Mouse (Mus musculus) left cerebral cortex, postnatal 14 days (tissue): ENCODE data around the gene Adgre5. TPM values are rescaled to one million over a fixed set of nuclear protein-coding genes. Genes with fewer than 3 reads are reported as not detected.

Source experiments
- DNase-seq, 2 experiments: peaks; one replicate each; pipeline ENCODE4 v3.0.0; 2021 to 2022; ENCODE audit warnings: low spot score in 2 of 2, mixed read lengths in 1 of 2
- intact Hi-C: fragments of 180-260 bp; cut with DNase I; formaldehyde crosslinking; loops from one replicate; pipeline ENCODE4 v1.15.1; 2025
- total RNA-seq, 2 experiments: library from RNA; stranded (reverse); gene quantifications; 2 replicates each; pipeline ENCODE4 v1.2.3; 2021

Gene Adgre5
- total RNA-seq, 2 experiments from 2014 or later: 11.2 to 11.8 TPM

DNA sequence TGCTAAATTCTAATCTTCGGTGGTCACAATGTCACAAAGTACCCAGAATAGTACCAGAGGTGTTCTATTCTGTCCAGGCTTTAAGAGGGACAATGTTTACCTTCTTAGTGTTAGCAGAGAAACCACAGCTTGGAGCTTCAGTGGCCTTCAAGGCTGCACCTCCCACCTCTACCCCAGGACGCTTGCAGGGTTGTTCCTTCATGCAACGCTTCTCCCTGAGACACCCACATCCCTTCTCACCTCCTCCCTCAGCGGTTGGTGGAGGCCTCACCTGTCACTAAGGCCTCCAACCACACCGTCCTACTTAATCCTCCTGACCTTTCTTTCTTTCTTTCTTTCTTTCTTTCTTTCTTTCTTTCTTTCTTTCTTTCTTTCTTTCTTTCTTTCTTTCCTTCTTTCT is 17.2 kb upstream of the Adgre5 start:
- DNase-seq: no peak
- intact Hi-C loops: no loop called here

DNA sequence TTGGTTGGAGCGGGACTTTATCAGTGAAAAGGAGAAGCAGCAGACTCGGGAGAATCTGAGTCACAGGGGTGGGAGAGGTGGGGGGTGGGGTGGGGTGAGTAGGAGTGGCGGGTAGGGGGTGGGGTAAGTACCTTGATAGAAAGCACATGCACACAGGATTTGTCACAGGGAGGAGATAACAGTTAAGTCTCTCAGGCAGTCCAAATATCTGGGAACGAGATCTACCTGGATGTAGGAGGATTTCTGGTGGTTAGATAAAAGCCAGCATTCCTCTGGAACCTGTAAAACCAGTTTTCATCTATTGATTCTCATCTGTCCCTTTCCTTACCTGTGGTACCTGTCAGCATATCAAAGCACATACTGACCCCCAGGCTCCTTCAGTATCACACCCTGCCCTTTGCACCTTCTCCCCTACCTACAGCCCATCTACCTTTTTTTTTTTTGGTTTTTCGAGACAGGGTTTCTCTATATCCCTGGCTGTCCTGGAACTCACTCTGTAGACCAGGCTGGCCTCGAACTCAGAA is 16.0 kb upstream of the Adgre5 start:
- intact Hi-C loops: no loop called here
- no peak for DNase-seq

DNA sequence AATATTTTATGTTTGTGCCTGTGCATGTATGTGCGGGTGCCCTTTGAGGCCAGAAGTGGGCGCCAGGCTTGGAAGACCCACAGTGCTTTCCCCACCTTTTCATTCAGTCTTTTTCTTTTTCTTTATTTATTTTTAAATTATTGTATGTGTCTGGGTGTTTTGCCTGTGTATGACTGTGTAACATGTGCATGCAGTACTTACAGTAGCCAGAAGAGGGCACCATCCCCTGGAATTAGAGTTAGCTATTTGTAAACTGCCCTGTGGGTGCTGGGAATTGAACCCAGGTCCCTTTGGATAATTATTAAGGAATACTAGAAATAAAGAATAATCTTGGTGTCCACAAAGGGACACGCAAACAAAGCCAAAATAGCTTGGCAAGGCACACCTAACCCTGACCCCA is 15.1 kb upstream of the Adgre5 start:
- intact Hi-C loops: no loop called here
- no peak for DNase-seq

DNA sequence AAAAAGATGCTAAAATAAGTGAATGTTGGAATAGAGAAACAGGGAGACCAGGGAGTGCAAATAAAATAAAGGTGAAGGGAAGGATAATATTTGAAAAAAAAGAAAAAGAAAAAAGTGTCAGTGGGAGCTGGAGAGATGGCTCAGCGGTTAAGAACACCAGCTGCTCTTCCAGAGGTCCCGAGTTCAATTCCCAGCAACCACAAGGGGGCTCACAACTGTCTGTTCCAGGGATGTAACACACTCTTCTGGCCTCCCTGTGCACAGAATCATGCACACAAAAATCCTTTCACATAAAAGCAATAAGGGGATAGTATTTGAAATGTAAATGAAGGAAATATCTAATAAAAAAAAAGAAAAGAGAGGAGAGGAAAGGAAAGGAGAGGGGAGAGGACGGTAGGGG is 13.0 kb upstream of the Adgre5 start:
- intact Hi-C loops: no loop called here
- no peak for DNase-seq

DNA sequence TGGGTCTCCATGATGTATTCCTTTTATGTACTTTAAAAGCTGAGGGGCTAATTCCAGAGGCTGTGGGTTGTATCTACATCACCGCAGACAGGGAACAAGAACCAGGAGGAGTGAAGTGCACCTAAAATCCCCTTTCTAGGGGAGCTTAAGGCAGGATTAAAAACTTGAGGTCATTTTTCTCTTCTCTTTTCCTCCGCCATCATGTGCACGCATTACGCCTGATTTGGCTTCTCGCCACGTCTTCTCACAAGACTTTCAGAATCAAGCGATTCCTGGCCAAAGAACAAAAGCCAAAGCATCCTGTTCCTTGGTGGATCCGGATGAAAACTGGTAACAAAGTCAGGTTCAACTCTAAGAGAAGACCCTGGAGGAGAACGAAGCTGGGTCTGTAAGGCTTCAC is 8.1 kb upstream of the Adgre5 start:
- no peak for DNase-seq
- intact Hi-C loops: no loop called here

DNA sequence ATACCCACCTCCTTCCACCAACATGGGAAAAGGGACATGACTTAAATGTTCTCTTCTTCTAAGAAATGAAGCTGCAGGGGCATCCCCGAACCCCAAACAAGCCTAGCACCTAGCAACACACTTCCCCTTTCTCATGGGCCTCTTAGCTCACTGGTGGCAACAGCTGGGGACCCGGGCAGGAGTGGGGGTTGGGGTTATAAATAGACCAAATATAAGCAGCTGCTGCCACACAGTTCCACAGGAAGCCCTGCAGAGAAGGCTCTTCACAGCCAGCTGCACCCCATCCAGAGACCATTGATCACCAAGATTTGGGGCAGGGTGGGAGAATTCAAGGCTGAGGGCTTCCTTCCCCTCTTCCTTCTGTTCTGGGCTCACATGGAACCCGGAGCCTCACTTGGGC is 7.6 kb upstream of the Adgre5 start:
- intact Hi-C loops: no loop called here
- DNase-seq: peak in 1 of 2 experiments; percentile 60

DNA sequence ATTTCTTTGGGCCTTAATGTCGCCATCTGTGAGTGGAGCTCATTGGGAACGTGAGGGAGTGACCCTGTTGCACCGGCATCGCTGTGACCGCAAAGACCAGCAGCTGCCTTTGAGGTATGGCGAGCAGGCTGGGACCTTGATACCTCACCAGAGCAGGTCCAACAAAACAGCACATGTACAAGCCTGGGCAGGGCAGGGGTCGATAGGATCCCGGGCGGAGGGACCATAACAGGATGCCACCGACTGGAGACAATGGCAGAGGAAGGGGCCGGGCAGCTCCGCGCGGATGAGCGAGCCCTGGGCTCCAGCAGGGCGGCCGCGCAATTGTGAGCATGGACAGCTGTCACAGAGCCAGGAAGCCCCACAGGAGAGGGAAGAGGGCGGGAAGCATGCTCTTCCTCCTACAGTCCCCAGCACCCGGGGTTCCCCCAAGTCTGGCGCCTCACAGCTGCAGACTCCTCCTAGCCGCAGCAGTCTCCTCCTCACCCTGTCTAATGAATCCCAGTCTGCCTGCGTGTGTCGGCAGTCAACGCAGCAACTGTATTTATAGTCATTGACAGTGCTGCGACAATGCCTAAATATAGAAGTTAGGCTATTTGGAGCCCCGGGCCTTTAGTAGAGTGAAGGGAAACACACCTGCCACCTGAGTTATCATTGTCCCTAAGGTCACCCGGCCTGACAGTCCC is 6.7 kb upstream of the Adgre5 start:
- intact Hi-C loops: no loop called here
- peak; percentile 56 to 73 for DNase-seq

DNA sequence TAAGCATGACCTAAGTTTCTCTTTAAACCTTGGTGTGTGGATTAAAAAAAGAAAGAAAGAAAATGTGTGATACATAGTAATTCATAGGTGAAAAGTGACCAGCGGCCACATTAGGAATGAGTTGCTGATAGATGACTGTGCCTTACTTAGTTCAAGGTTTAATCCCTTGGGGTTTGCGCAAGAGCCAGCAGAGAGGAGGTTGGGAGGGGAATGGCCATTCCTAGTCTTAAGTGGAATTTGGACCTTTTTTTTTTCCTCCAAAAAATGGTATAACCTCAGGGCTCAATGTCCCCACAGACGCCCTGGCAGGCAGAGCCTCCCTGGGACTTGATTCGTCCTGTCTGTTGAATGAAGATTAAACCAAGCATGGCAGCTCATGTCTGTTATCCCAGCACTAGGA is 2.9 kb upstream of the Adgre5 start:
- no peak for DNase-seq
- intact Hi-C loops: no loop called here

DNA sequence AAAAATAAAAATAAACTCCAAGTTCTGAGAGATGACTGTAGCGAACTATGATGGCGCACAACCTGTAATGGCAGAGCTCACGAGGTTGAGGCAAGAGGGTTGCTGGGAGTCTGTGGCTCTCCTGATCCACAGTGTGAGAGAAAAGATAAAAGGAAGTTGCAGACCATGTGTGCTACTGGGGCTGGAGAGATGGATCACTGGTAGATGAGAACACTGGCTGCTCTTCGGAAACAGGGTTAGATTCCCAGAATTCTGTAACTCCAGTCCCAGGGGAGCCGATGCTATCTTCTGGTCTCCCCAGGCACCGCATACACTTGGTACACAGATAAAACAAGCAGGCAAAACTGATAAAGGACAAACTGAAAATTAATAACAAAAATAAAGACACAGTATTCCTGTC is 1.8 kb upstream of the Adgre5 start:
- intact Hi-C loops: no loop called here

DNA sequence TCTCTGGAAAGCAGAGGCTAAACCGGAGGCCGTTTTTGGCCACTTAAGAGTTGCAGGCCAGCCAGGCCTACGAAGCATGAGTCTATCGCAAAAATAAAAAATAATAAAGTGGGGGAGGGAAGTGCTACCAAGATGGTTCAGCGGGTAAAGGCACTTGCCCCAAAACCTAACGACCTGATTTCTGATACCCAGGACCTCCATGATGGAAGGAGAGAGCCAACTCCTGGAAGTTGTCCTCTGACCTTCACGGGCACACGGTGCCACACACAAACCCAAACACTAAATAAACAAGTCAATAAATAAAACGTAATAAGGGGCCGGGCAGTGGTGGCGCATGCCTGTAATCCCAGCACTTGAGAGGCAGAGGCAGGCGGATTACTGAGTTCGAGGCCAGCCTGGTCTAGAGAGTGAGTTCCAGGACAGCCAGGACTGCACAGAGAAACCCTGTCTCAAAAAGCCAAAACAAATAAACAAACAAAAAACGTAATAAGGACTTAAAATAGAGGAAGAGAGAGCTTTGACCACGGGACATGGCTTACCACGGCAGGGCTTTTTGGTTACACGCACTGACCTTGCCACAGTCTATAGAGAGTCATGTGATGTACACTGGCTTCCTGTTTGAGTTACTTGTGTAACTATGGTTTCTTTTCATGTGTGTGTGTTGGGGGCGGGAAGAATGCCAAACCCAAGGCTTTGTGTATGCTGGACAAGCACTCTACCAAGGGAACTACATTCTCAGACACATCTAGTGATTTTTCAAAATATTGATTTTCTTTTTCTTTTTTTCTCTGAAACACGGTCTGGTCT is 926 bp upstream of the Adgre5 start:
- no peak for DNase-seq

More for the DNA sequence above, 1.8 kb upstream of the Adgre5 start:
- DNase-seq: no peak

DNA sequence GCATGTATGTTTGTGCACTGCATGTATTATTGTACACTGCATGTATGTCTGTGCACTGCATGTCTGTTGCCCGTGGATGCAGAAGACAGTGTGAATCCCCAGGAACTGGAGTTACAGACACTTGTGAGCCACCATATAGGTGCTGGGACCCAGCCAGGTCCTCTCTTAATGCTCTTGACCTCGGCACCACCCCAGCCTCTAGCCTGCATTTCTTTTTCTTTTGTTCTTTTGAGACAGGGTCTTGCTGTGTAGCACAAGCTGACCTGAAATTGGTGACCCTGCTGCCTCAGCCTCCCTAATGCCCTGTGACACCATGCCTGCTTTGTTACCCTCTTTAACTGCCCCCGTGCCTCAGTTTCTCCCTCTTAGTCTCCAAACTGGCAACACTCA is 545 bp downstream of the Adgre5 start:
- no peak for DNase-seq
- intact Hi-C loops: no loop called here

More for the DNA sequence above, 926 bp upstream of the Adgre5 start:
- intact Hi-C loops: no loop called here

DNA sequence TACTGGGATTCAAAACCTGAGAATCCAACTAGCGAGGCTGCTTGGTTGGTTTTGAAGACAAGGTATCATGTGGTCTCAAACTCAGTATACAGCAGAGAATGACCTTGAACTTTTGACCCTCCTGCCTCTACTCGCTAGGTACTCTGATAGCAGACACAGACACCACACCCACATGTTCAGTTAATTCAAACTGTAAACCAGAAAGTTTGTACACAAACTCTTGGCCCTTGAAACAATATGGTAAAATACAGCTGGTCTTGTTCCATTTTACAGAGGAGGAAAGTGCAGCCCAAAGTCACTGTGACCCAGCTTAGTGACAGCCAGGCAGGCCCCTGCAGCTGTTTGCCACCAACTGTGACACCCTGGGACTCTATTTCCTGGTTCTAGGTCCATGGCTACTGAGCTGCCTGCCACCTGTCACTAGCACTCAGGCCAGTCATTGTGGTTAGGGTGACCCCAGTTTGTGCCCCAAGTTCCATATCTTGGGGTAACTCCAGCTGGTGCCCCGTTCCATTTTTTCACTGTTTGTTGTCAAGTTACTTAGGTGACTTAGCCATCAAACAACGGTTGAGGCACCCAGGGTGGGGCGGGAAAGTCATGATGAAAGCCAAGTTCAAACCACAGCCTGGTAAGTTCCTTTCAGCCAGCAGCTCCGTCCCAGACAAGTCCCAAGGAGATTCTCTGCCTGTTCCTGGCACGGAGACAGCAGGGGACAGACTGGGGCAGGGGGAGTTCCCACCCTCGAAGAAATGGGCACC is 1.2 kb downstream of the Adgre5 start:
- intact Hi-C loops: no loop called here
- DNase-seq: no peak

DNA sequence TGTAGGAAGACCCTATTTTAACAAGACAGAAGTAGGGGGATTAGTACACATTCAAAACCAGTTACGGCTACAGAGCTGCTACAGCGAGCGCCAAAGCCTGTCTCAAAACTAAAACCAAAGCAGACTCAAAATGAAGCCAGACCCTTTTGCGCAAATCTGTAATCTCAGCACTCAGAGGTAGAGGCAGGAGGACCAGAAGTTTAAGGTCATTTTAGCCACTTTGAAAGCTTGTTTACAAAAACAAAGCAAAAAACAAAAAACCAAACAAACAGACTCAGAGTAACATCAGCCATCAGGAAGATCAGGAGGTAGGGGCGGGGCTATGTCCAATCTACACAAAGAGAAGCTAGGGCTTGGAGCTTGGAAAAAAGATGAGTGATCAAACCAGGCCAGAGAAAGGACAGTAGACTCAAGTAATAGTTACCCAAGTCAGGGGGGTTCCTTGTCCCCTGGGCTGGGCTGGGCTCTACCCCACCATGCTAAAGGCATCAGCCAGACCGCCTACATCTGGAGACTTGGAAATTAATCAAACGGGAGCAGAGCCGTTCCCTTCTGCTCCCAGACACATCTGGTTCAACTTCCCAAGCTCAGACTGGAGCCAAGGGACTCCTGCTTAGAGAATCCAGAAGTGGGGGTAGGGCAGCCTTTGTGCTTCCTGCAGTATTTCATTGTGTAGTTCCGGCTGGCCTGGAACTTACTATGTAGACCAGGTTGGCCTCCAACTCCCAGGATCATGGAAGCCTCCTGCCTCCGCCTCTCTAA is 2.0 kb downstream of the Adgre5 start:
- DNase-seq: no peak
- intact Hi-C loops: no loop called here

DNA sequence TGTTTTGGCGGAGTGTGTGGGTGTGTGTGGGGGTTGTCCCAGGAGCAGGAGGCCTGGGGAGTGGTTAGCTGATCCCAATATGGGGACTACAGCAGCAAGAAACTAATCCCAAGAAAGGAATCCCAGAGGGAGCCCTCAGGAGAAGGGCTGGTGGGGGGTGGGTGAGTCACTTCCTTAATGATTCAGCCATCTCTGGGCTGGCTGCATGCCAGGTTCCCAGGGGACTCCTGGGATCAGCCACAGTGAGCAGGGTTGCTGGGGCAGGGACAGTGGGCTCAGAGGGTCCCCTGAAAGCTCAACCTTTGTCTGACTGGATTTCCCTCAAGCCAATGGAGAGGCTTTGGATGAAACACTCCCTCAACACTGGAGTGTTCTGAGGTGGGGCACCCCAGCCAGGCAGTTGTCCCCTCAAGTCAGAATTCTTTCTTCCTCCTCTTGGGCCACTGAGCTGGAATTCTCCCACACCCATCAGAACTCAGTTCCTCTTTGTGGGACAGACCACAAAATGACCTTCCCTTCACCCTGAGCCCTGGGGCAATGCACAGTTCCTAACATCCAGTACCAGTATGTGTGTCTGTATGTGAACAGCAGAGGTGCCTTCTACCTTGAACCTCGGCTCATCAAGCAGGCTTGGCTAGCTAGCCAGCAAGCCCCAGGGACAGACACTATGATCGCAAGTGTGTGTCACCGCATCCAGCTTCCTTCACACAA is 3.1 kb downstream of the Adgre5 start:
- DNase-seq: no peak
- intact Hi-C loops: no loop called here

DNA sequence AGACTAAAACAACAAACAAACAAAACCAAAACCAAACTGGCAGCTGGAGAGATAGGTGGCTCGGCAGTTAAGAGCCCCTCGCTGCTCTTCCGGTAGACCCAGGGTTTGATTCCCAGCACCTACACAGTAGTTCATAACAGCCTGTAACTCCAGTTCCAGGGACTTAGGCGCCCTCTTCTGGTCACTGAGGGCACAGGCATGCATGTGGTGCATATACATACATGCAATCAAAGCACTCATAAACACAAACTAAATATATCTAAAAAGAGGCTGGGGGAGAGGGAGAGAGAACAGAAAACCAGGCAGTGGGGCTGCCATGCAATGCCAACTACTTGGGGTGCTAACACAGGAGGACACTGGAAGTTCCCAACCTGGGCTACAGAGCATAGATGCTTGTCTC is 3.8 kb downstream of the Adgre5 start:
- intact Hi-C loops: no loop called here
- DNase-seq: no peak

DNA sequence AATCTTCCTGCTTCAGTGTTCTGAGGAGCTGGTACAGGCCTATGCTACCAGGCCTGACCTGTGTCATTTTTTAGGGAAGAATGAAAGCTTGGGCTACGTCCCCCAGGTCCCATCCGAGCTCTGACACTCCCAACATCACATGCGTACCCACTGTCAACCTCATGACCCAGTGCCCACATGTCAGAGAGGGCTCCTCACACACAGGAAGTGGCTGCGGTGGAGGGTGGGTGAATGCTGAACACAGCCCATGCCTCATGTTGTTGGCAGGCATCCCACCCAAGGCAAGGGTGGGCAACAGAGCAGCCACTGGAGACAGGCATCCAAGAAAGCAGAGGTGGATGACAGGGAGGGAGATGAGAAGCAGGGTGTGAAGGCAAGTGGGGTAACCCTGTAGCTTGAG is 4.4 kb downstream of the Adgre5 start:
- intact Hi-C loops: no loop called here
- DNase-seq: no peak

DNA sequence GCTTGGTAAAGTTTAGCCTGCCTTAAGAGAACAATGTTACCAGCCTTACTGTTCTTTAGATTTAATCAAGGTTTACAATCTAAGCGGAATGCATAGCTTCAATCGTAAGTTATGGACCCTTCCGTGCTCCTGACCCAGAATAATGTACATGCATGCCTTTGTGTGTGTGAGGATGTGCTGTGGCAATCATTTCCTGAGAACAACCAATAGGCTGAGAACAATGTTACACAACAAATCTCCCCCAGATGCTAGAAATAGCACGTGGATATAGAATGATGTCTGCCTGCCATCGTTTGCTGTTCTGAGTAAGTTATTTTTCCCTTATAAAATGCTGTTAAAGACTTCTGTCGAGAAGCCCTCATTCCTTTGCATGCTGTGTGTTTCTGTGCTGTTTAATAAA is 8.2 kb downstream of the Adgre5 start:
- intact Hi-C loops: no loop called here
- DNase-seq: no peak

DNA sequence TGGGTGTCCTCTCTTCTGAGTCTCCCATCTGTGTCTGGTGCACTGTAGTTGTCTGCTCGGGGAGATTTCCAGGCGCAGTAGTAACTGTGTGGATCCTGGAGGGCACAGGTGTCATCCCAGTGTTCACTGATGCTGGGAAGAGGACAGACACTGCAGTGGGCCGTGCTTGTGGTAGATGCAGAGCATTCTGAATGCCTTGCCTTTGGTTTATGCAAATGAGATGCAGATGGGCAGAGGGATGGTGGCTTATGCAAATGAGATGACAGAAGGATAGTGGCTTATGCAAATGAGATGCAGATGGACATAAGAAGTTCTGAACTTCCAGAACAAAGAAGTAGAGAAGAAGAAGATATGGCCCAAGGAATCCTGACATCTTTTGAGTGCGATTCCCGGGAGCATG is 9.2 kb downstream of the Adgre5 start:
- DNase-seq: no peak
- intact Hi-C loops: no loop called here
